Mouse (Mus musculus) stomach, postnatal 0 days (tissue): Measurements from ENCODE around the gene Pfkp. TPM values are rescaled to one million over a fixed set of nuclear protein-coding genes. Genes with fewer than 3 reads are reported as not detected.

Experiments
- ATAC-seq: fragments of 200-750 bp; cut with Nextera tagmentation; 2 replicates; pipeline ENCODE4 v1.8.0; 2017; ENCODE audit not compliant: low FRiP score, low TSS enrichment
- DNase-seq: peaks from one replicate; pipeline ENCODE4 v3.0.0-alpha.2; 2016; ENCODE audit warnings: low spot score
- H3K27ac ChIP-seq: fragments of 300-500 bp; sonication (generic); replicated peaks from 2 replicates; pipeline ENCODE4 v1.5.1; 2014; ENCODE audit warnings: mild to moderate bottlenecking, control low read depth
- H3K27me3 ChIP-seq: fragments of 300-500 bp; sonication (generic); 2 replicates; pipeline ENCODE4 v1.6.1; 2014; ENCODE audit warnings: low read length; ENCODE audit not compliant: control insufficient read depth, insufficient read depth
- H3K36me3 ChIP-seq: fragments of 300-500 bp; sonication (generic); 2 replicates; pipeline ENCODE4 v1.6.1; 2014; ENCODE audit warnings: low read length, mixed read lengths; ENCODE audit not compliant: control insufficient read depth, insufficient read depth
- H3K4me1 ChIP-seq: fragments of 300-500 bp; sonication (generic); replicated peaks from 2 replicates; pipeline ENCODE4 v1.6.1; 2014; ENCODE audit warnings: antibody characterized with exemption; ENCODE audit not compliant: control insufficient read depth, insufficient read depth
- H3K4me2 ChIP-seq: fragments of 300-500 bp; sonication (generic); replicated peaks from 2 replicates; pipeline ENCODE4 v1.6.1; 2014; ENCODE audit warnings: low read depth, mild to moderate bottlenecking, control low read depth, moderate library complexity
- H3K4me3 ChIP-seq: fragments of 300-500 bp; sonication (generic); 2 replicates; pipeline ENCODE4 v1.5.1; 2014; ENCODE audit warnings: low read depth, low read length, control low read depth
- H3K9ac ChIP-seq: fragments of 300-500 bp; sonication (generic); 2 replicates; pipeline ENCODE4 v1.6.1; 2014; ENCODE audit warnings: mild to moderate bottlenecking, low read length, control low read depth, mixed read lengths
- H3K9me3 ChIP-seq: fragments of 300-500 bp; sonication (generic); 2 replicates; pipeline ENCODE4 v1.6.1; 2016; ENCODE audit warnings: low read length; ENCODE audit not compliant: control insufficient read depth
- CTCF ChIP-seq: IDR thresholded peaks from 2 replicates; pipeline ENCODE4 v1.5.1; 2016; ENCODE audit warnings: antibody characterized with exemption, low read depth, mild to moderate bottlenecking, moderate library complexity
- EP300 ChIP-seq: optimal IDR thresholded peaks from 2 replicates; pipeline ENCODE3; 2016; ENCODE audit warnings: antibody characterized with exemption
- WGBS: fragments of 180-500 bp; shearing (Covaris S2); extraction: QIAGEN DNeasy Blood & Tissue Kit; methylation state at CpG from one replicate; pipeline ENCODE4 v1.1.7; 2014; 5-methylcytosine and 5-hydroxymethylcytosine counted together
- polyA plus RNA-seq: library from polyadenylated mRNA; unstranded; fragments of >200 nt; fragmentation: Nextera tagmentation; extraction: Ambion mirVana; gene quantifications from 2 replicates; pipeline ENCODE4 v1.2.1, GENCODE M21; 2015

Gene Pfkp
- polyA plus RNA-seq, 1 experiment from 2014 or later, result 41.1 TPM

- no peak for TF ChIP-seq EP300
- no peak for TF ChIP-seq CTCF
- H3K4me2 ChIP-seq, result no peak overlapping the region
- H3K36me3 ChIP-seq, result no peaks in the 10 kb centered on the region
- DNase-seq (no peak), ATAC-seq (no peak)
- H3K9ac ChIP-seq, result no peak overlapping the region
- H3K9me3 ChIP-seq, result no peaks in the 10 kb centered on the region
- H3K27ac ChIP-seq, result no peak overlapping the region
- 83% methylated on average over 5 of the region's 5 CpGs for WGBS
- no peak overlapping the region for H3K4me3 ChIP-seq
- no peaks in the 10 kb centered on the region for H3K27me3 ChIP-seq
- no peaks in the 10 kb centered on the region for H3K4me1 ChIP-seq
Measured at GRCm38 (mm10) chr13:6630660-6631059, 17.9 kb downstream of the Pfkp start.

GRCm38 (mm10) chr13:6629927-6630326, 18.6 kb downstream of the Pfkp start:
- Histone ChIP-seq H3K4me2 (no peak overlapping the region), H3K27me3 (no peaks in the 10 kb centered on the region), H3K27ac (no peak overlapping the region), H3K9me3 (no peaks in the 10 kb centered on the region), H3K4me3 (no peak overlapping the region), H3K9ac (no peak overlapping the region), H3K36me3 (no peaks in the 10 kb centered on the region), H3K4me1 (no peaks in the 10 kb centered on the region)
- TF ChIP-seq CTCF (no peak), EP300 (no peak)
- WGBS, result 66% methylated on average over 5 of the region's 5 CpGs
- ATAC-seq (no peak), DNase-seq (no peak)

DNA sequence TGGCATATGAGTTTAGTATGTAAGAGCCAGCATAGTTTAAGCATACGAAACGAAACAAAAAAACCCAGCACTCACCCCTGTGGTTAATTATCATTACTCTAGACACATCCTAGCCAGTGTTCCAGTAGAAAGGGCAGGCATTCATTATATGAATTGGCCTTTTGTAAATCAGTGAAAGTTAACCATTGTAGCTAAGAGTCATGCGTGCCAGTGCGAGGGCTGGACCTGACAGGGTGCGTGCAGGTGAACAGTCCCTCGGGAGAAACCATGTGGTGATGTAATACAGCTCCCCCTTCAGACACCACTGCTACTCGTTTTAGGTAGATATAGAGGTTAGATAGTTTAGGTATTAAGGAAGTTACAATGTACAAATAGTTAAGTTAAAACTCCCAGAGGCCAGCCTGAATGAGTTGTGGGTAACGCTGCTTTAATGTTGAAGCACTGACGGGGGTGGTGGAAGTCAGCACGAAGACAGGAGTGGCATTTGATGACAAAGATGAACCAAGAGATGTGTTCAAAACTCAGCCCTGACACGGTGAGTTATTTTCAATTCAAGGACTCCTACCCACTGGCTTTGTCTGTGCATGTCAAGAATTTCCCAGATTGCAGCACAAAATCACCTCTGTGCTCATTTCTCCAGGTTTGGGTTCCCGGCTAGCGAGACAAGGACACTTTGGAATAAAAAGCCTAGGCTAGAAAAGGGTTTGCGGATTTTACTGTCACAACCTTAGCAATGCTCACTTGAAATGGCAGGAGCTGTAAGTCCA, 19.4 kb downstream of the Pfkp start:
- 76% methylated on average over 14 of the region's 14 CpGs for WGBS
- H3K4me2 ChIP-seq, result no peak overlapping the region
- no peak overlapping the region for H3K9ac ChIP-seq
- H3K27ac ChIP-seq, result no peak overlapping the region
- ATAC-seq, result no peak
- no peaks in the 10 kb centered on the region for H3K4me1 ChIP-seq
- DNase-seq, result no peak
- no peak for TF ChIP-seq EP300
- no peak for TF ChIP-seq CTCF
- no peaks in the 10 kb centered on the region for H3K9me3 ChIP-seq
- H3K4me3 ChIP-seq, result no peak overlapping the region
- H3K36me3 ChIP-seq, result no peaks in the 10 kb centered on the region
- H3K27me3 ChIP-seq, result no peaks in the 10 kb centered on the region

DNA sequence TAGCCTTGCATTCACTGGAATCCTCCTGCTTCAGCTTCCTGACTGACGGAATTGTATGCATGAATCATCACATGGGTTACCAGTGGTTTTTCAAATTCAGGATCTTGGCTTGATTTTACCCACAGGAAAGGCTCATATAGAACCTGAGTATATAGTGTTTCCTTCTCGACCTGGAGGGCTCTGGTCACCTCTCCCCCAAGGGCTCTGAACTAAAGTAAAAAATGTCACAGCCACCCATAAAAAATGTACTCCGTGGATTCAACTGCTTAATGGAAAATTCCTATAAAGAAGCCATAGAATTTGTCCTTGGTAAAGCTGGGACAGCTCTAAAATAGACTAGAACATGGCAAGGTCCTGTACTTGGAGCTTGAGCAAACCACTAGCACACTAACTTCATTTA, 20.3 kb downstream of the Pfkp start:
- no peaks in the 10 kb centered on the region for H3K4me1 ChIP-seq
- no peak overlapping the region for H3K27ac ChIP-seq
- no peak overlapping the region for H3K9ac ChIP-seq
- TF ChIP-seq EP300, result no peak
- no peak for TF ChIP-seq CTCF
- H3K4me3 ChIP-seq, result no peak overlapping the region
- no peaks in the 10 kb centered on the region for H3K36me3 ChIP-seq
- ATAC-seq (no peak), DNase-seq (no peak)
- 89% methylated on average over 3 of the region's 3 CpGs for WGBS
- no peaks in the 10 kb centered on the region for H3K9me3 ChIP-seq
- no peaks in the 10 kb centered on the region for H3K27me3 ChIP-seq
- H3K4me2 ChIP-seq, result no peak overlapping the region

DNA sequence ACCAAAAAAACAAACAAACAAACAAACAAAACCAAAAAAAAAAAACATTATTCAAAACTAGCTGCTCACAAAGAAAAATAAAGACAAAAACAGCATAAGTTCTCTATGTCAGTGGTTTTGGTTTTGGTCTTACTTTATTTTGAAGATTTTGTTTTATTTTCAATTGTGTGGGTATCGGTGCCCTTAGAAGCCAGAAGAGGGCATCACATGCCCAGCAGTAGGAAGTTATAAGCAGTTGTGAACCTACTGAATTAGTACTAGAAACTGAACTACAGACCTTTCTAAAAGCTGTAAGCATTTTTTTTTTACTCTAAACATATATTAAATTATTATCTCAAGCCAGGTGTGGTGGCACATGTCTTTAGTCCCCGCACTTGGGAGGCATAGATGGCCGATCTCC, 21.2 kb downstream of the Pfkp start:
- ATAC-seq (no peak), DNase-seq (no peak)
- WGBS, result 93% methylated on average over 3 of the region's 3 CpGs
- Histone ChIP-seq H3K4me3 (no peak overlapping the region), H3K27ac (no peak overlapping the region), H3K4me1 (no peaks in the 10 kb centered on the region), H3K36me3 (no peaks in the 10 kb centered on the region), H3K9me3 (no peaks in the 10 kb centered on the region), H3K9ac (no peak overlapping the region), H3K4me2 (no peak overlapping the region), H3K27me3 (no peaks in the 10 kb centered on the region)
- TF ChIP-seq EP300 (no peak), CTCF (peak; percentile 44)

DNA sequence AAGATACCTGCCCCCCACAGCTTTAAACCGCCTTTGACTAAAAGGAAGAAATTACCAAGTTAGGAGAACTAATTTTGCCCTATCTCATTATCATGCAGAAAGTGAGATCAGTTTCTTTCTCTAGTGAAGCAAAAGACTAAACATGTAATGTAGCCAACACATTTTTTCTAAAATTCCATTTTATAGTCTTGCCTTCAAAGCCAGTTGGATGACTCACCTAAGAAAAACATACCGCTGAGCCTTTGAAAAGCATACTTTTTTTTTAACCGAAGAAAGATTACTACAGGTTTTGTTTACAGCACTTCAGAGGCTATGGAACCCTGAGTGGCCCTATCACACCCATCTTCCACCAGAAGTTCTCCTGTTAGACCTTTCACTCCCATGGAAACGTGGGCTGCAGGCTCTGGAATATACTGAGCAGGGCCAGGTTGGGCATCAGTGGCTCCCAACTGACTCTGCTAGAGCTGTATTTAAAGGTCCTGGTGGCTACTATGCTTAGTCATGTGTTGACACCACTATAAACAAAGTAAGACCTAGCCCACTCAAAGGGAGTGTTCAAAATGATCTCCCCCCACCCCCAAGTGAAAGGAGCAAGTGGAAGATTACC, 22.0 kb downstream of the Pfkp start:
- WGBS, result 32% methylated on average over 4 of the region's 4 CpGs
- Histone ChIP-seq H3K36me3 (no peaks in the 10 kb centered on the region), H3K27me3 (no peaks in the 10 kb centered on the region), H3K4me3 (no peak overlapping the region), H3K9ac (no peak overlapping the region), H3K27ac (peak overlapping the region; percentile 36; the same call in 1 of the 2 replicates), H3K4me2 (no peak overlapping the region), H3K9me3 (no peaks in the 10 kb centered on the region), H3K4me1 (no peaks in the 10 kb centered on the region)
- no peak for TF ChIP-seq EP300
- TF ChIP-seq CTCF, result no peak
- 0 out of 2 replicates have a peak, but pooled peaks have one; percentile 51 for ATAC-seq
- DNase-seq, result no peak
